9 mouse cellular contexts compared by ENCODE assay signal in genomic region chr10:75881578-75882432, GRCm38 (mm10). TPM values are rescaled to one million over a fixed set of nuclear protein-coding genes. Genes with fewer than 3 reads are reported as not detected.
DNase-seq lines count a peak whose midpoint lies in the region; ATAC-seq and TF ChIP-seq lines count a peak whose summit lies in the region.
"Had no signal": no experiment of that assay in that cellular context is flagged by ENCODE, and none has a peak within 500 bp of the region (broad histone marks: within the 10 kb centered on the region; RNA-seq: fewer than 3 reads in every experiment).

No protein-coding gene starts in this region.

- no peak for TF ChIP-seq POLR2A in thymus, adult 2 months (IDR thresholded peaks at IDR 0.05; ENCODE audit: control insufficient read depth, extremely low read depth, insufficient read depth, low read length, poor library complexity)
- no peak for TF ChIP-seq POLR2A in cerebellum, adult 2 months (IDR thresholded peaks at IDR 0.05; ENCODE audit: borderline replicate concordance, insufficient read depth, low read length)

- H3K27me3 ChIP-seq in heart, embryonic 13.5 days (replicated peaks) = peaks cover 12% of the 10 kb centered on the region
- H3K27me3 ChIP-seq in embryonic facial prominence, embryonic 15.5 days = no peaks in the 10 kb centered on the region
- no peaks in the 10 kb centered on the region for H3K27me3 ChIP-seq in kidney, embryonic 14.5 days (ENCODE audit: control insufficient read depth, insufficient read depth, low read length)
- H3K27me3 ChIP-seq in liver, postnatal 0 days (ENCODE audit: insufficient read depth, low read length) = peaks cover 4% of the 10 kb centered on the region; the same call in 1 of the 2 replicates
- no peaks in the 10 kb centered on the region for H3K27me3 ChIP-seq in thymus, adult 2 months (ENCODE audit: control insufficient read depth, insufficient read depth, low read length)
- H3K27me3 ChIP-seq in cerebellum, adult 2 months (ENCODE audit: control insufficient read depth, insufficient read depth, low read length) = no peaks in the 10 kb centered on the region

- H3K9me3 ChIP-seq in heart, embryonic 13.5 days = no peaks in the 10 kb centered on the region
- H3K9me3 ChIP-seq in embryonic facial prominence, embryonic 15.5 days (replicated peaks) = no peaks in the 10 kb centered on the region
- no peaks in the 10 kb centered on the region for H3K9me3 ChIP-seq in kidney, embryonic 14.5 days (ENCODE audit: control insufficient read depth, low read length)
- H3K9me3 ChIP-seq in liver, postnatal 0 days (ENCODE audit: low read length) = no peaks in the 10 kb centered on the region

- H3K9ac ChIP-seq in heart, embryonic 13.5 days = no peak overlapping the region
- H3K9ac ChIP-seq in embryonic facial prominence, embryonic 15.5 days = no peak overlapping the region
- H3K9ac ChIP-seq in kidney, embryonic 14.5 days (ENCODE audit: low read depth, low read length) = no peak overlapping the region
- no peak overlapping the region; the same call in 1 of the 2 replicates for H3K9ac ChIP-seq in liver, postnatal 0 days (replicated peaks)

- peak; percentile 47; the same call in 1 of the 2 replicates for TF ChIP-seq EP300 in liver, postnatal 0 days (IDR thresholded peaks at IDR 0.05; ENCODE audit: low read depth)

- intact Hi-C loops in heart, postnatal 36 days (cut with DNase I) = loop anchor here (10.0 kb wide), 1 partner anchor 323 kb away; no protein-coding TSS in a partner anchor

- no peak for TF ChIP-seq CTCF in liver, postnatal 0 days (IDR thresholded peaks at IDR 0.05; ENCODE audit: low read depth)
- TF ChIP-seq CTCF in thymus, adult 2 months (IDR thresholded peaks at IDR 0.05; ENCODE audit: borderline replicate concordance, control insufficient read depth, extremely low read depth, insufficient read depth, low read length, poor library complexity) = no peak
- TF ChIP-seq CTCF in cerebellum, adult 2 months (IDR thresholded peaks at IDR 0.05; ENCODE audit: borderline replicate concordance, insufficient read depth, low read depth, low read length) = no peak

- WGBS in heart, embryonic 13.5 days = 23% methylated on average over 20 of the region's 20 CpGs
- 23% methylated on average over 20 of the region's 20 CpGs for WGBS in embryonic facial prominence, embryonic 15.5 days
- 18% methylated on average over 20 of the region's 20 CpGs for WGBS in kidney, embryonic 14.5 days
- WGBS in liver, postnatal 0 days (ENCODE audit: insufficient replicate concordance) = 31% methylated on average over 20 of the region's 20 CpGs
- 75% methylated on average over 20 of the region's 20 CpGs for WGBS in thymus, adult 2 months
- WGBS in cerebellum, adult 2 months = 54% methylated on average over 20 of the region's 20 CpGs

- H3K4me2 ChIP-seq in heart, embryonic 13.5 days = no peak overlapping the region
- H3K4me2 ChIP-seq in embryonic facial prominence, embryonic 15.5 days (replicated peaks) = no peak overlapping the region
- H3K4me2 ChIP-seq in kidney, embryonic 14.5 days (replicated peaks; ENCODE audit: low read depth, low read length) = peak overlapping the region; percentile 19; the same call in 1 of the 2 replicates
- peak overlapping the region; percentile 53 for H3K4me2 ChIP-seq in liver, postnatal 0 days (ENCODE audit: low read depth, low read length)

- no peaks in the 10 kb centered on the region for H3K36me3 ChIP-seq in heart, embryonic 13.5 days
- no peaks in the 10 kb centered on the region for H3K36me3 ChIP-seq in embryonic facial prominence, embryonic 15.5 days
- no peaks in the 10 kb centered on the region for H3K36me3 ChIP-seq in kidney, embryonic 14.5 days (ENCODE audit: control insufficient read depth, insufficient read depth, low read length)
- H3K36me3 ChIP-seq in liver, postnatal 0 days (replicated peaks; ENCODE audit: insufficient read depth, low read length) = no peaks in the 10 kb centered on the region
- H3K36me3 ChIP-seq in thymus, adult 2 months (ENCODE audit: control insufficient read depth, insufficient read depth, low read length) = no peaks in the 10 kb centered on the region

- peak overlapping the region; percentile 55 for H3K27ac ChIP-seq in heart, embryonic 13.5 days (replicated peaks)
- peak overlapping the region; percentile 45 for H3K27ac ChIP-seq in embryonic facial prominence, embryonic 15.5 days (replicated peaks)
- peak overlapping the region; percentile 24; the same call in 1 of the 2 replicates for H3K27ac ChIP-seq in kidney, embryonic 14.5 days (ENCODE audit: low read depth, low read length)
- peak overlapping the region; percentile 92 for H3K27ac ChIP-seq in liver, postnatal 0 days (ENCODE audit: low read depth)
- no peak overlapping the region for H3K27ac ChIP-seq in thymus, adult 2 months (ENCODE audit: control insufficient read depth, insufficient read depth, low read length)
- no peak overlapping the region for H3K27ac ChIP-seq in cerebellum, adult 2 months (ENCODE audit: insufficient read depth, low read length)

- no peak for DNase-seq in heart, postnatal 36 days
- peak; percentile 67 for DNase-seq in liver, postnatal 0 days
- DNase-seq in left cerebral cortex, adult 18-20 months (ENCODE audit: low spot score in 2 of 2) = no peak
- DNase-seq in thymus, adult 2 months = no peak
- no peak for DNase-seq in cerebellum, adult 2 months

- peaks cover 5% of the 10 kb centered on the region; the same call in 1 of the 2 replicates for H3K4me1 ChIP-seq in heart, embryonic 13.5 days
- H3K4me1 ChIP-seq in embryonic facial prominence, embryonic 15.5 days = peaks cover 13% of the 10 kb centered on the region
- H3K4me1 ChIP-seq in kidney, embryonic 14.5 days (ENCODE audit: control insufficient read depth, insufficient read depth, low read length) = peaks cover 4% of the 10 kb centered on the region; the same call in 1 of the 2 replicates
- 0 out of 2 replicates have a peak, but pooled peaks cover 5% of the 10 kb centered on the region for H3K4me1 ChIP-seq in liver, postnatal 0 days (ENCODE audit: insufficient read depth)
- H3K4me1 ChIP-seq in thymus, adult 2 months (replicated peaks; ENCODE audit: control insufficient read depth, insufficient read depth, low read length) = no peaks in the 10 kb centered on the region
- no peaks in the 10 kb centered on the region for H3K4me1 ChIP-seq in cerebellum, adult 2 months (ENCODE audit: control insufficient read depth, insufficient read depth, low read length)

- no peak for ATAC-seq in heart, embryonic 13.5 days (ENCODE audit: extremely low read depth, insufficient number of reproducible peaks, low FRiP score, low TSS enrichment)
- no peak for ATAC-seq in embryonic facial prominence, embryonic 15.5 days (ENCODE audit: insufficient number of reproducible peaks, low FRiP score, low TSS enrichment, low read depth)
- peak; percentile 32; the same call in 1 of the 2 replicates for ATAC-seq in kidney, embryonic 14.5 days (ENCODE audit: low FRiP score, low TSS enrichment)
- ATAC-seq in liver, postnatal 0 days = peak; percentile 89
- ATAC-seq: CD4-positive, CD25-positive, alpha-beta regulatory T cell, adult 4 months had no signal

- no peak overlapping the region for H3K4me3 ChIP-seq in heart, embryonic 13.5 days
- H3K4me3 ChIP-seq in embryonic facial prominence, embryonic 15.5 days (replicated peaks) = no peak overlapping the region
- H3K4me3 ChIP-seq in kidney, embryonic 14.5 days (ENCODE audit: low read length) = no peak overlapping the region
- H3K4me3 ChIP-seq in liver, postnatal 0 days (ENCODE audit: low read depth, low read length) = no peak overlapping the region
- H3K4me3 ChIP-seq in thymus, adult 2 months (ENCODE audit: control insufficient read depth, insufficient read depth, low read length) = no peak overlapping the region
- H3K4me3 ChIP-seq in cerebellum, adult 2 months (replicated peaks; ENCODE audit: insufficient read depth, low read depth, low read length) = no peak overlapping the region

RNA-seq across cellular contexts. Expression of gene Derl3, which starts 11.4 kb away (rescaled TPM):
- 2.4 TPM in 2 replicates for polyA plus RNA-seq in heart, embryonic 13.5 days (2015; fragmentation: Nextera tagmentation; extraction: Ambion mirVana)
- total RNA-seq in heart, postnatal 36 days (2021) = under 1 TPM; 0.61 to 0.68 TPM
- 2.0 and 3.1 TPM in 2 replicates for polyA plus RNA-seq in embryonic facial prominence, embryonic 15.5 days (2015; fragmentation: Nextera tagmentation; extraction: Ambion mirVana)
- polyA plus RNA-seq in kidney, embryonic 14.5 days (2014; fragmentation: Nextera tagmentation; extraction: Ambion mirVana) = 3.2 and 4.1 TPM in 2 replicates
- polyA plus RNA-seq in liver, postnatal 0 days (2015; fragmentation: Nextera tagmentation; extraction: Ambion mirVana) = 0.52 and 0.95 TPM in 2 replicates
- 1 to 10 TPM; 4.0 to 4.9 TPM for total RNA-seq in left cerebral cortex, adult 18-20 months (2021)
- 11.6 and 19.0 TPM in 2 replicates for polyA plus RNA-seq in thymus, adult 2 months (2012; rRNA removed)
- 3.4 TPM in 2 replicates for polyA plus RNA-seq in cerebellum, adult 2 months (2012; rRNA removed)

RNA-seq across cellular contexts. Expression of gene Mif, which starts 21.8 kb away (rescaled TPM):
- polyA plus RNA-seq in heart, embryonic 13.5 days (2015; fragmentation: Nextera tagmentation; extraction: Ambion mirVana) = 2,411 and 2,681 TPM in 2 replicates
- total RNA-seq in heart, postnatal 36 days (2021) = 100 to 1,000 TPM; 196 to 202 TPM
- polyA plus RNA-seq in embryonic facial prominence, embryonic 15.5 days (2015; fragmentation: Nextera tagmentation; extraction: Ambion mirVana) = 1,283 and 1,429 TPM in 2 replicates
- polyA plus RNA-seq in kidney, embryonic 14.5 days (2014; fragmentation: Nextera tagmentation; extraction: Ambion mirVana) = 2,350 and 2,543 TPM in 2 replicates
- 1,043 and 1,160 TPM in 2 replicates for polyA plus RNA-seq in liver, postnatal 0 days (2015; fragmentation: Nextera tagmentation; extraction: Ambion mirVana)
- total RNA-seq in left cerebral cortex, adult 18-20 months (2021) = 100 to 1,000 TPM; 526 to 535 TPM
- 1,833 and 2,007 TPM in 2 replicates for polyA plus RNA-seq in thymus, adult 2 months (2012; rRNA removed)
- polyA plus RNA-seq in cerebellum, adult 2 months (2012; rRNA removed) = 1,309 and 1,339 TPM in 2 replicates

RNA-seq across cellular contexts. Expression of gene Smarcb1, which starts 39.6 kb away (rescaled TPM):
- 118 and 125 TPM in 2 replicates for polyA plus RNA-seq in heart, embryonic 13.5 days (2015; fragmentation: Nextera tagmentation; extraction: Ambion mirVana)
- 10 to 100 TPM; 20.0 to 20.6 TPM for total RNA-seq in heart, postnatal 36 days (2021)
- 187 and 192 TPM in 2 replicates for polyA plus RNA-seq in embryonic facial prominence, embryonic 15.5 days (2015; fragmentation: Nextera tagmentation; extraction: Ambion mirVana)
- 176 and 238 TPM in 2 replicates for polyA plus RNA-seq in kidney, embryonic 14.5 days (2014; fragmentation: Nextera tagmentation; extraction: Ambion mirVana)
- polyA plus RNA-seq in liver, postnatal 0 days (2015; fragmentation: Nextera tagmentation; extraction: Ambion mirVana) = 35.5 and 36.0 TPM in 2 replicates
- 10 to 100 TPM; 74.5 to 79.4 TPM for total RNA-seq in left cerebral cortex, adult 18-20 months (2021)
- 63.0 and 75.5 TPM in 2 replicates for polyA plus RNA-seq in thymus, adult 2 months (2012; rRNA removed)
- 78.5 and 82.1 TPM in 2 replicates for polyA plus RNA-seq in cerebellum, adult 2 months (2012; rRNA removed)

RNA-seq across cellular contexts. Expression of gene Gstt2, which starts 44.6 kb away (rescaled TPM):
- 9.5 and 13.0 TPM in 2 replicates for polyA plus RNA-seq in heart, embryonic 13.5 days (2015; fragmentation: Nextera tagmentation; extraction: Ambion mirVana)
- total RNA-seq in heart, postnatal 36 days (2021) = 10 to 100 TPM; 13.2 to 13.5 TPM
- polyA plus RNA-seq in embryonic facial prominence, embryonic 15.5 days (2015; fragmentation: Nextera tagmentation; extraction: Ambion mirVana) = 9.0 and 11.0 TPM in 2 replicates
- polyA plus RNA-seq in kidney, embryonic 14.5 days (2014; fragmentation: Nextera tagmentation; extraction: Ambion mirVana) = 28.2 and 29.1 TPM in 2 replicates
- polyA plus RNA-seq in liver, postnatal 0 days (2015; fragmentation: Nextera tagmentation; extraction: Ambion mirVana) = 148 and 175 TPM in 2 replicates
- total RNA-seq in left cerebral cortex, adult 18-20 months (2021) = 1 to 10 TPM; 4.3 to 5.0 TPM
- 174 and 216 TPM in 2 replicates for polyA plus RNA-seq in thymus, adult 2 months (2012; rRNA removed)
- 21.0 and 26.6 TPM in 2 replicates for polyA plus RNA-seq in cerebellum, adult 2 months (2012; rRNA removed)

RNA-seq across cellular contexts. Expression of gene Chchd10, which starts 51.1 kb away (rescaled TPM):
- polyA plus RNA-seq in heart, embryonic 13.5 days (2015; fragmentation: Nextera tagmentation; extraction: Ambion mirVana) = 463 and 524 TPM in 2 replicates
- total RNA-seq in heart, postnatal 36 days (2021) = 1,000 to 10,000 TPM; 1,903 to 1,946 TPM
- polyA plus RNA-seq in embryonic facial prominence, embryonic 15.5 days (2015; fragmentation: Nextera tagmentation; extraction: Ambion mirVana) = 29.7 and 33.4 TPM in 2 replicates
- 94.4 and 99.4 TPM in 2 replicates for polyA plus RNA-seq in kidney, embryonic 14.5 days (2014; fragmentation: Nextera tagmentation; extraction: Ambion mirVana)
- polyA plus RNA-seq in liver, postnatal 0 days (2015; fragmentation: Nextera tagmentation; extraction: Ambion mirVana) = 1,168 and 1,173 TPM in 2 replicates
- total RNA-seq in left cerebral cortex, adult 18-20 months (2021) = 100 to 1,000 TPM; 416 to 479 TPM
- polyA plus RNA-seq in thymus, adult 2 months (2012; rRNA removed) = 172 and 198 TPM in 2 replicates
- polyA plus RNA-seq in cerebellum, adult 2 months (2012; rRNA removed) = 567 and 609 TPM in 2 replicates

Comparison
In these comparisons a context has a peak if more than half of its experiments do, and no peak if none do; other contexts are left out.
1. ATAC-seq: peak in kidney, embryonic 14.5 days (single experiment) and liver, postnatal 0 days (single experiment); none in heart, embryonic 13.5 days (single experiment) and embryonic facial prominence, embryonic 15.5 days (single experiment).
2. H3K27ac ChIP-seq: peak in heart, embryonic 13.5 days (single experiment), embryonic facial prominence, embryonic 15.5 days (single experiment), kidney, embryonic 14.5 days (single experiment) and liver, postnatal 0 days (single experiment); none in thymus, adult 2 months (single experiment) and cerebellum, adult 2 months (single experiment).
3. H3K4me2 ChIP-seq: peak in kidney, embryonic 14.5 days (single experiment) and liver, postnatal 0 days (single experiment); none in heart, embryonic 13.5 days (single experiment) and embryonic facial prominence, embryonic 15.5 days (single experiment).